Mouse (Mus musculus): Measurements from ENCODE around the gene Nolc1. TPM values are rescaled to one million over a fixed set of nuclear protein-coding genes. Genes with fewer than 3 reads are reported as not detected.

The Nolc1 gene
- polyA plus RNA-seq, 1 experiment from 2014 or later, result 102 TPM

DNA sequence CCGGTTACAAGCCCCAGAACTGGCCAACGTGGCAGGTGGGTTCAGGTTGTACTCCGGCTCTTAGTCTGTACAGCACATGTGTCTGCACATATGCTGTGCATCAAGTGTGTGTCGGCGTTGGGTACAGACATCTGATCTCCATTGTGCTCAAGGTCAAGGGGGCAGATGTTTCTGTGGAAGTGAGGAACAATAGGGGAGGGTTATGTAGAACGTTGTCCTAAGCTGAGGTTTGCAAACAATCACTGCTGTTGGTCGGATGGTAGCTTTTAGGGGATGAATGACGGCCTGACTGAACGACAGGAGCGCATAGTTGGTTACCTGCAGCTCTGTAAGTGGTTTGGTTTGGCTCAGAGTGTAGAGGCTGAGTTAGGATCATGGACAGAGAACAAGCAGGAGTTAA is 7.6 kb upstream of the Nolc1 start:
- ATAC-seq (ENCODE audit: insufficient number of reproducible peaks, insufficient read depth, low FRiP score, low TSS enrichment), result no peak
- Histone ChIP-seq H3K27ac (no peak overlapping the region), H3K4me2 (replicated peaks) (no peak overlapping the region), H3K4me3 (no peak overlapping the region), H3K36me3 (peaks cover 91% of the 10 kb centered on the region), H3K9ac (no peak overlapping the region), H3K9me3 (no peaks in the 10 kb centered on the region), H3K27me3 (no peaks in the 10 kb centered on the region), H3K4me1 (no peaks in the 10 kb centered on the region)
- WGBS, result 66% methylated on average over 10 of the region's 10 CpGs

GRCm38 (mm10) chr19:46073285-46073684 is 2.4 kb upstream of the Nolc1 start:
- Histone ChIP-seq H3K36me3 (peaks cover 50% of the 10 kb centered on the region), H3K27ac (no peak overlapping the region), H3K4me3 (no peak overlapping the region), H3K4me2 (replicated peaks) (no peak overlapping the region), H3K4me1 (peaks cover 16% of the 10 kb centered on the region), H3K9ac (no peak overlapping the region), H3K27me3 (no peaks in the 10 kb centered on the region), H3K9me3 (no peaks in the 10 kb centered on the region)
- ATAC-seq (ENCODE audit: insufficient number of reproducible peaks, insufficient read depth, low FRiP score, low TSS enrichment), result no peak
- 84% methylated on average over 7 of the region's 7 CpGs for WGBS

DNA sequence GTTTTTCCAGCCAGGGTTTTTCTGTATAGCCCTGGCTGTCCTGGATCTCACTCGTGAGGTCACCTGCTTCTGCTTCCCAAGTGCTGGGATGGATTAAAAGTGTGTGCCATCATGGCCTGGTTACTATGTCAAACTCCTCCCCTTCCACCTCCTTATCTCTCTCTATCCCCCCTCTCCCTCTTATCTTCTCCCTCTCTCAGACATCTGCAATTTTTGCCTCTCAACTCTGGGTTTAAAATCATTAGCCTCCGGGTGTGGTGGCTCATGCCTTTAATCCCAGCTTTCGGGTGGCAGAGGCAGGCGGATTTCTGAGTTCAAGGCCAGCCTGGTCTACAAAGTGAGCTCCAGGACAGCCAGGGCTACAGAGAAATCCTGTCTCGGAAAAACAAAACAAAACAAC is 1.4 kb upstream of the Nolc1 start:
- WGBS, result 94% methylated on average over 5 of the region's 5 CpGs
- H3K4me2 ChIP-seq (replicated peaks), result no peak overlapping the region
- no peak overlapping the region for H3K27ac ChIP-seq
- no peak for ATAC-seq (ENCODE audit: insufficient number of reproducible peaks, insufficient read depth, low FRiP score, low TSS enrichment)
- peaks cover 16% of the 10 kb centered on the region for H3K4me1 ChIP-seq
- no peaks in the 10 kb centered on the region for H3K9me3 ChIP-seq
- H3K9ac ChIP-seq, result no peak overlapping the region
- H3K27me3 ChIP-seq, result no peaks in the 10 kb centered on the region
- H3K36me3 ChIP-seq, result peaks cover 48% of the 10 kb centered on the region
- no peak overlapping the region for H3K4me3 ChIP-seq

- H3K9me3 ChIP-seq, result no peaks in the 10 kb centered on the region
- no peak overlapping the region for H3K27ac ChIP-seq
- 59% methylated on average over 3 of the region's 3 CpGs for WGBS
- H3K36me3 ChIP-seq, result peaks cover 54% of the 10 kb centered on the region
- H3K4me3 ChIP-seq, result no peak overlapping the region
- no peak overlapping the region for H3K9ac ChIP-seq
- H3K4me2 ChIP-seq (replicated peaks), result no peak overlapping the region
- H3K27me3 ChIP-seq, result no peaks in the 10 kb centered on the region
- no peak for ATAC-seq (ENCODE audit: insufficient number of reproducible peaks, insufficient read depth, low FRiP score, low TSS enrichment)
- peaks cover 16% of the 10 kb centered on the region for H3K4me1 ChIP-seq
These were observed 2.9 kb downstream of the Nolc1 start for GRCm38 (mm10) chr19:46078535-46078934.

- no peak for ATAC-seq (ENCODE audit: insufficient number of reproducible peaks, insufficient read depth, low FRiP score, low TSS enrichment)
- Histone ChIP-seq H3K36me3 (peaks cover 59% of the 10 kb centered on the region), H3K9ac (no peak overlapping the region), H3K4me2 (replicated peaks) (no peak overlapping the region), H3K4me1 (no peaks in the 10 kb centered on the region), H3K27ac (no peak overlapping the region), H3K4me3 (no peak overlapping the region), H3K9me3 (no peaks in the 10 kb centered on the region), H3K27me3 (no peaks in the 10 kb centered on the region)
- WGBS, result 95% methylated on average over 8 of the region's 8 CpGs
These were observed 9.5 kb downstream of the Nolc1 start for GRCm38 (mm10) chr19:46085185-46085584.

DNA sequence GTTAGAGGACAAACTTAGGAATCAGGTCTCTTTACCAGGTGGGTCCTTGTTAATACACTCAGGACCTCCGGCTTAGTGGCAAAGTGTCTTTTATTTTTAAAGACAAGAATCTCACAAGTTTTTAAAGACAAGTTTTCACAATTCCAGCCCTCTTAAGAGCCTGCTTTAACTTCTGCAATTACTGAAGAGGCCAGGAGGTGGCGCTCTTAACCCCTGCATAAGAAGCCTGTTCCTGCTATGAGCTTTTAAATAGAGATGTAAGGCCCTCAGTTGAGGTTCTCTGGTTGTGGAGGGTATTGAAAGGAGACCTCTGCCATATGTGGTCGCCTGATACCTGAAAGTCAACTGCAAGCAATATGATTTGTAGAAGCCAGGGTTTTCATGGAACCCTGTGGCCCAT is 10.7 kb downstream of the Nolc1 start:
- 58% methylated on average over 3 of the region's 3 CpGs for WGBS
- H3K27ac ChIP-seq, result no peak overlapping the region
- H3K4me1 ChIP-seq, result no peaks in the 10 kb centered on the region
- H3K4me2 ChIP-seq (replicated peaks), result no peak overlapping the region
- H3K9ac ChIP-seq, result no peak overlapping the region
- peaks cover 47% of the 10 kb centered on the region for H3K36me3 ChIP-seq
- no peak overlapping the region for H3K4me3 ChIP-seq
- H3K9me3 ChIP-seq, result no peaks in the 10 kb centered on the region
- no peaks in the 10 kb centered on the region for H3K27me3 ChIP-seq
- no peak for ATAC-seq (ENCODE audit: insufficient number of reproducible peaks, insufficient read depth, low FRiP score, low TSS enrichment)

GRCm38 (mm10) chr19:46087871-46088270 is 12.2 kb downstream of the Nolc1 start:
- Histone ChIP-seq H3K27ac (no peak overlapping the region), H3K36me3 (peaks cover 32% of the 10 kb centered on the region), H3K9me3 (no peaks in the 10 kb centered on the region), H3K4me1 (no peaks in the 10 kb centered on the region), H3K4me3 (no peak overlapping the region), H3K9ac (no peak overlapping the region), H3K4me2 (replicated peaks) (no peak overlapping the region), H3K27me3 (no peaks in the 10 kb centered on the region)
- ATAC-seq (ENCODE audit: insufficient number of reproducible peaks, insufficient read depth, low FRiP score, low TSS enrichment), result no peak
- 84% methylated on average over 7 of the region's 7 CpGs for WGBS

- H3K4me2 ChIP-seq (replicated peaks), result no peak overlapping the region
- WGBS, result 85% methylated on average over 4 of the region's 4 CpGs
- no peaks in the 10 kb centered on the region for H3K4me1 ChIP-seq
- no peaks in the 10 kb centered on the region for H3K9me3 ChIP-seq
- no peaks in the 10 kb centered on the region for H3K36me3 ChIP-seq
- H3K4me3 ChIP-seq, result no peak overlapping the region
- H3K27ac ChIP-seq, result no peak overlapping the region
- ATAC-seq (ENCODE audit: insufficient number of reproducible peaks, insufficient read depth, low FRiP score, low TSS enrichment), result no peak
- H3K9ac ChIP-seq, result no peak overlapping the region
- no peaks in the 10 kb centered on the region for H3K27me3 ChIP-seq
These were observed 16.0 kb downstream of the Nolc1 start for GRCm38 (mm10) chr19:46091641-46092040.

DNA sequence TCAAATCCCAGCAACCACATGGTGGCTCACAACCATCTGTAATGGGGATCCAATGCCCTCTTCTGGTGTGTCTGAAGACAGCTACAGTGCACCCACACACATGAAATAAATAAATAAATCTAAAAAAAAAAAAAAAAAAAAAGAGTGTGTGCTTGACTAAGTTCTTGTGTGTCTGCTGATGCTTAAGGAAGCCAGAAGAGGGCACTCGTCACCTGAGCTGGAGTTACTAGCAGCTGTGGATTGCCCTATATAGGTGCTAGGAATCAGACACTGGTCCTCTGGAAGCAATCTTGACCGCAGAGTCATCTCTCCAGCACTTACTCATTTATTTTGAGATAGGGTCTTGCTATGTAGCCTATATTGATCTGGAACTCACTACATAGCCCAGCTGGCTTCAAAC is 18.5 kb downstream of the Nolc1 start:
- H3K4me2 ChIP-seq (replicated peaks), result no peak overlapping the region
- no peaks in the 10 kb centered on the region for H3K4me1 ChIP-seq
- no peaks in the 10 kb centered on the region for H3K36me3 ChIP-seq
- WGBS, result 92% methylated on average over 2 of the region's 2 CpGs
- no peaks in the 10 kb centered on the region for H3K9me3 ChIP-seq
- no peaks in the 10 kb centered on the region for H3K27me3 ChIP-seq
- H3K4me3 ChIP-seq, result no peak overlapping the region
- no peak overlapping the region for H3K27ac ChIP-seq
- no peak for ATAC-seq (ENCODE audit: insufficient number of reproducible peaks, insufficient read depth, low FRiP score, low TSS enrichment)
- H3K9ac ChIP-seq, result no peak overlapping the region

GRCm38 (mm10) chr19:46095291-46095690 is 19.6 kb downstream of the Nolc1 start:
- no peaks in the 10 kb centered on the region for H3K4me1 ChIP-seq
- 83% methylated on average over 4 of the region's 4 CpGs for WGBS
- no peaks in the 10 kb centered on the region for H3K36me3 ChIP-seq
- no peak overlapping the region for H3K4me2 ChIP-seq (replicated peaks)
- no peaks in the 10 kb centered on the region for H3K9me3 ChIP-seq
- no peak overlapping the region for H3K4me3 ChIP-seq
- no peaks in the 10 kb centered on the region for H3K27me3 ChIP-seq
- no peak overlapping the region for H3K9ac ChIP-seq
- no peak for ATAC-seq (ENCODE audit: insufficient number of reproducible peaks, insufficient read depth, low FRiP score, low TSS enrichment)
- H3K27ac ChIP-seq, result no peak overlapping the region

GRCm38 (mm10) chr19:46096396-46096795 is 20.7 kb downstream of the Nolc1 start:
- Histone ChIP-seq H3K27me3 (no peaks in the 10 kb centered on the region), H3K4me2 (replicated peaks) (no peak overlapping the region), H3K36me3 (no peaks in the 10 kb centered on the region), H3K9me3 (no peaks in the 10 kb centered on the region), H3K4me1 (no peaks in the 10 kb centered on the region), H3K27ac (no peak overlapping the region), H3K4me3 (no peak overlapping the region), H3K9ac (no peak overlapping the region)
- ATAC-seq (ENCODE audit: insufficient number of reproducible peaks, insufficient read depth, low FRiP score, low TSS enrichment), result no peak
- WGBS, result 89% methylated on average over 5 of the region's 5 CpGs

- Histone ChIP-seq H3K9ac (no peak overlapping the region), H3K27ac (no peak overlapping the region), H3K36me3 (no peaks in the 10 kb centered on the region), H3K27me3 (no peaks in the 10 kb centered on the region), H3K4me2 (replicated peaks) (no peak overlapping the region), H3K4me3 (no peak overlapping the region), H3K4me1 (no peaks in the 10 kb centered on the region), H3K9me3 (no peaks in the 10 kb centered on the region)
- 89% methylated on average over 3 of the region's 3 CpGs for WGBS
- ATAC-seq (ENCODE audit: insufficient number of reproducible peaks, insufficient read depth, low FRiP score, low TSS enrichment), result no peak
These were observed 23.9 kb downstream of the Nolc1 start for GRCm38 (mm10) chr19:46099561-46099960.
